Mouse (Mus musculus) thymus, adult 2 months (tissue): ENCODE measurements around the gene Smarca4. TPM values are rescaled to one million over a fixed set of nuclear protein-coding genes. Genes with fewer than 3 reads are reported as not detected.

Experiments used
- DNase-seq: peaks from one replicate; pipeline ENCODE4 v3.0.0; 2021
- H3K27ac ChIP-seq: fragments of 200-500 bp; 2 replicates; pipeline ENCODE4 v1.5.1; 2012; ENCODE audit warnings: low read length, control low read depth; ENCODE audit not compliant: control insufficient read depth, insufficient read depth
- H3K27me3 ChIP-seq: fragments of 200-500 bp; 2 replicates; pipeline ENCODE4 v1.6.1; 2012; ENCODE audit warnings: mild to moderate bottlenecking, low read length, moderate library complexity, mixed read lengths; ENCODE audit not compliant: control insufficient read depth, insufficient read depth
- H3K36me3 ChIP-seq: fragments of 200-500 bp; 2 replicates; pipeline ENCODE4 v1.6.1; 2012; ENCODE audit warnings: mild to moderate bottlenecking, low read length, moderate library complexity; ENCODE audit not compliant: control insufficient read depth, insufficient read depth
- H3K4me1 ChIP-seq: fragments of 200-500 bp; replicated peaks from 2 replicates; pipeline ENCODE4 v1.6.1; 2012; ENCODE audit warnings: low read length; ENCODE audit not compliant: control insufficient read depth, insufficient read depth
- H3K4me3 ChIP-seq: fragments of 200-500 bp; 2 replicates; pipeline ENCODE4 v1.5.1; 2012; ENCODE audit warnings: mild to moderate bottlenecking, low read length, control low read depth, moderate library complexity; ENCODE audit not compliant: control insufficient read depth, insufficient read depth
- CTCF ChIP-seq: fragments of 200-500 bp; IDR thresholded peaks from 2 replicates; pipeline ENCODE4 v1.5.1; 2012; ENCODE audit warnings: mild to moderate bottlenecking, control low read depth, low read length, moderate library complexity, borderline replicate concordance; ENCODE audit not compliant: control insufficient read depth, poor library complexity, insufficient read depth; ENCODE audit errors: extremely low read depth
- POLR2A ChIP-seq: fragments of 200-500 bp; IDR thresholded peaks from 2 replicates; pipeline ENCODE4 v1.6.1; 2012; ENCODE audit warnings: mild to moderate bottlenecking, low read length, control low read depth, moderate library complexity; ENCODE audit not compliant: control insufficient read depth, poor library complexity, insufficient read depth; ENCODE audit errors: extremely low read depth
- WGBS: fragments of 180-500 bp; shearing (Covaris S2); methylation state at CpG from one replicate; pipeline ENCODE4 v1.1.7; 2018; 5-methylcytosine and 5-hydroxymethylcytosine counted together
- polyA plus RNA-seq: library from polyadenylated mRNA; depleted of rRNA; stranded (reverse); fragments of >200 nt; gene quantifications from 2 replicates; pipeline ENCODE4 v1.2.3, GENCODE M21; 2012

Gene Smarca4
- polyA plus RNA-seq, 1 experiment: 156 TPM

DNA sequence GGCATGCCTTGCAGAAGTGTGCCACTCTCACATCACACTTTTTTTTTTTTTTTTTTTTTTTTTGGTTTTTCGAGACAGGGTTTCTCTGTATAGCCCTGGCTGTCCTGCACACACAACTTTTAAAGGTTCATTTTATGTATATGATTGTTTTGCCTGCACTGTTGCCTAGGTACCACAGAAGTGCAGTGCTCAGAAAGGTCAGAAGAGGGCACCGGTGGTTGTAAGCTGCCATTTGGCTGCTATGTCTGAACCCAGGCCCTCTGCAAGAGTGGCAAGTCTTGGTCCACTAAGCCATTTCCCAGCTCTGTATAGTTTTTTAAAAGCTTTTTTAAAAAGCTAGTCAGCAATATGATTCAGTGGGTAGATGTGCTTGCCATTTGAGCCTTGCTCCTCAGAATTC, 17.8 kb upstream of the Smarca4 start:
- Histone ChIP-seq H3K4me1 (peaks cover 12% of the 10 kb centered on the region), H3K36me3 (no peaks in the 10 kb centered on the region), H3K4me3 (no peak overlapping the region), H3K27ac (no peak overlapping the region), H3K27me3 (no peaks in the 10 kb centered on the region)
- 36% methylated on average over 2 of the region's 2 CpGs for WGBS
- no peak for TF ChIP-seq CTCF
- TF ChIP-seq POLR2A: no peak
- DNase-seq: peak; percentile 65

DNA sequence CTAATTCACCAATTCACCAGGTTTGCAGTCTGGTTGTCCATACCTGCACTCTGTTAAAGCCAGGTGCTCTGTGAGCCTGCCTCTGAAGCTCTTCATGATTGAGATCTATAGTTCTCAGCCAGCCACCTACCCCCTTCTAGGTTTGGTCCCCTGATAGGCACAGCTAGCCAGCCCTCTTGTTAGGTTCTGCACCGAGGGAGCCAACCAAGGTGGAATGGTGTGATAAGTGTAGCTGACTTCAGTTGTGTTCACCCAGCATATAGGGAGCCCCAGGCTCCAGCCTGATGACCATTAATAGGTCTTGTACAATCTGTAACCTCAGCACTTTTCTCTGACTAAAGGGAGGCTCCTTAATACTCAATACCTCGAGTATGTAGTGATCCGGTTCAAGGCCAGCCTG, 15.8 kb upstream of the Smarca4 start:
- DNase-seq: no peak
- WGBS: 91% methylated on average over 3 of the region's 3 CpGs
- no peak overlapping the region for H3K27ac ChIP-seq
- H3K27me3 ChIP-seq: no peaks in the 10 kb centered on the region
- H3K4me1 ChIP-seq: no peaks in the 10 kb centered on the region
- no peak for TF ChIP-seq CTCF
- no peak for TF ChIP-seq POLR2A
- no peak overlapping the region for H3K4me3 ChIP-seq
- H3K36me3 ChIP-seq: no peaks in the 10 kb centered on the region

DNA sequence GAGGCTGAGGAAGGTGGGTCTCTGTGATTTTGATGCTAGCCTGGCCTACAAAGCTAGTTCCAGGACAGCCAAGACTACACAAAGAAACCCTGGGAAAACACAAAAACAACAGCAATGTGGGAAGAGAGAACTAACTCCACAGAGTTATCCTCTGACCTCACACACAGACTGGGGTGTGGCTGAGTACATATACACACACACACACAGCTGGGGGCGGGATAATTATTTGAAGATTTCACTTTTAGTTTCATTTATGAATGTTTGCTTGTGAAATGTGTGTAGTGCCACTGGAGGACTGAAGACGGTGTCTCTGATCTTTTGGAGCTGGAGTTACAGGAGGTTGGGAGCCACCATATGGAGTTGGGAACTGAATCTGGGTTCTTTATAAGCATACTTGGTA, 14.9 kb upstream of the Smarca4 start:
- H3K4me1 ChIP-seq: no peaks in the 10 kb centered on the region
- H3K27ac ChIP-seq: no peak overlapping the region
- TF ChIP-seq CTCF (no peak), POLR2A (no peak)
- no peak overlapping the region for H3K4me3 ChIP-seq
- H3K27me3 ChIP-seq: no peaks in the 10 kb centered on the region
- 71% methylated on average over 2 of the region's 2 CpGs for WGBS
- DNase-seq: no peak
- no peaks in the 10 kb centered on the region for H3K36me3 ChIP-seq

DNA sequence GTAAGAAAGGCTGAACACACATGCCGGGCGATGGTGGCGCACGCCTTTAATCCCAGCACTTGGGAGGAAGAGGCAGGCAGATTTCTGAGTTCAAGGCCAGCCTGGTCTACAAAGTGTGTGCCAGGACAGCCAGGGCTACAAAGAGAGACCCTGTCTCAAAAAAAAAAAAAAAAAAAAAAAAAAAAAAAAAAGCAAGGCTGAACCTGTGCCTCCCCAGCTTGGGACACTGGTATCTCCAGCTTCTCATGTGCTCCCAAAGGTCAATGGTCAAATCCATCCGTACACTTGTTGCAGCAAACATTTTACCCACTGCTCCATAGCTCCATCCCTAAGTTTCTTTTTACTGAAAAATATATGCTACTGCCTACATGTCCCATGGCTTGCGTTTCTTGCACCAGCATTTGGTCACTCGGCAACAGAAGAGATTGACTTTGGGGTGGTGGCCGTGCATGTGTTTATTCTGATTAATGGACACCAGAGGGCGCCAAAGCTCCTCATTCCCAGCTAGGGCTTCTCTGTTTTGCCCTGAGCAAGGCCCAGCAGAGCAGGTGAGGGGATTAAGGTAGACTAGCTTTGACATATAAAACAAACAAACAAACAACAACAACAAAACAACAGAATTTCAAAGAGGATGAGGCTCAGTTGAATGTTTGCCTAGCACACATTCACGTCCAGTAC, 14.1 kb upstream of the Smarca4 start:
- Histone ChIP-seq H3K27me3 (no peaks in the 10 kb centered on the region), H3K27ac (no peak overlapping the region), H3K36me3 (no peaks in the 10 kb centered on the region), H3K4me1 (no peaks in the 10 kb centered on the region), H3K4me3 (no peak overlapping the region)
- peak; percentile 58; the same call in 1 of the 2 replicates for TF ChIP-seq CTCF
- no peak for TF ChIP-seq POLR2A
- WGBS: 53% methylated on average over 10 of the region's 10 CpGs
- DNase-seq: peak; percentile 67

DNA sequence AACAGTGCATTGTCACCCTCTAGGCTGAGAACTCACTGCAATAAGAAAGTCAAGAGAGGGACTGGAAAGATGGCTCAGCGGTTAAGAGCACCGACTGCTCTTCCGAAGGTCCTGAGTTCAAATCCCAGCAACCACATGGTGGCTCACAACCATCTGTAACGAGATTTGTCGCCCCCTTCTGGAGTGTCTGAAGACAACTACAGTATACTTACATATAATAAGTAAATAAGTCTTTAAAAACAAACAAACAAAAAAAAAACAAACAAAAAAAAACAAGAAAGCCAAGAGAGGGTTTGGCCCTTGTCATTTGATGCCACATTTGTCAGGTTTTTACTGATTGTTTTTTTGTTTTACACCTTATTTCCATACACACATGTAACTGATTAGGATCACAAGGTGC, 11.8 kb upstream of the Smarca4 start:
- 91% methylated on average over 5 of the region's 5 CpGs for WGBS
- peaks cover 1% of the 10 kb centered on the region for H3K4me1 ChIP-seq
- no peaks in the 10 kb centered on the region for H3K36me3 ChIP-seq
- DNase-seq: no peak
- no peak for TF ChIP-seq CTCF
- TF ChIP-seq POLR2A: no peak
- H3K27ac ChIP-seq: no peak overlapping the region
- H3K27me3 ChIP-seq: no peaks in the 10 kb centered on the region
- no peak overlapping the region for H3K4me3 ChIP-seq

DNA sequence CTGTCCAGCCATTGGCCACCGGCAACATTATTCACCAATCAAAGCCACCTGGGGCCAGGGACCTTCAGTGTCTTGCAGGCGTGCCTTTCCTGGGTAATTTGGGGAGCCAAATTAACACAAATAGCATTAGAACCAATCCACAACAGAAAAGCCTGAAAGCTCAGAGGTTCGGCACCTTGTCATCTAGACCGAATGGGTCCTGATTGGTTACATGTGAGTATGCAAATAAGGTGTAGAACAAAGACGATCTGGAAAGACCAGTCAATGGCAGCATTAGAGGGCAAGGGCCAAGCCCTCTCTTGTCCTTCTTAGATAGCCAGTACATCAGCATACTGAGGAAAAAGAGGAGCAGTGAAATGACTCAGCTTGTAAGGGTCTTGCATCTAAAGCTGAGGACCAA, 10.1 kb upstream of the Smarca4 start:
- Histone ChIP-seq H3K36me3 (no peaks in the 10 kb centered on the region), H3K4me1 (peaks cover 3% of the 10 kb centered on the region), H3K4me3 (no peak overlapping the region), H3K27ac (no peak overlapping the region), H3K27me3 (no peaks in the 10 kb centered on the region)
- TF ChIP-seq POLR2A: no peak
- no peak for TF ChIP-seq CTCF
- WGBS: 95% methylated on average over 5 of the region's 5 CpGs
- DNase-seq: no peak

DNA sequence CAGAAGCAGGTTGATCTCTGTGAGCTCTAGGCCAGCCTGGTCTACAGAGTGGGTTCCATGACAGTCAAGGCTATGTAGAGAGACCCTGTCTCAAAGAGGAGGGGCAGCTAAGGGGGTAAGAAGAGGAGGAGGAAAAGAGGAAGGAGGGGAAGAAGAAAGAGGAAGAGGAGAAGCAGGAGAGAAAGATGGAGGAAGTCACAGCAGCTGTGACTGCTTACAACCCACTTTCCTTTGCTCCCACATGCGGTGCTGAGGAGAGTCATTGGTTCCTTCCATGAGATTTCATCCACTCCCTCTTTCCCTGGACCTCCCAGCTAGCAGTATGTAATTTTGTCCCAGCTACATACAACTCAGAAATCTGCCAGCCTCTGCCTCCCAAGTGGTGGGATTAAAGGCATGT, 9.3 kb upstream of the Smarca4 start:
- Histone ChIP-seq H3K36me3 (no peaks in the 10 kb centered on the region), H3K27ac (no peak overlapping the region), H3K27me3 (no peaks in the 10 kb centered on the region), H3K4me1 (peaks cover 3% of the 10 kb centered on the region), H3K4me3 (no peak overlapping the region)
- TF ChIP-seq POLR2A (no peak), CTCF (no peak)
- DNase-seq: no peak
- WGBS: 62% methylated on average over 1 of the region's 1 CpGs
